Mouse (Mus musculus): ENCODE results near the gene Immp2l.
"Not testable (repeated sequence)": the region's sequence is repeated elsewhere in the genome, so short reads cannot be mapped to it uniquely, and the experiment has no call there.

The Immp2l gene

GRCm38 (mm10) chr12:41023511-41024421 is at the start of gene Immp2l:
Immp2l (plus strand) TSS chr12:41024090.
- peak; percentile 95 for DNase-seq (ENCODE audit: low read depth, low spot score)

GRCm38 (mm10) chr12:40978719-40979500 is 45.0 kb upstream of the Immp2l start:
- peak; percentile 22 for DNase-seq (ENCODE audit: low read depth, low spot score)

GRCm38 (mm10) chr12:40979716-40980115 is 44.2 kb upstream of the Immp2l start:
- peak; percentile 63 for DNase-seq (ENCODE audit: low read depth, low spot score)

GRCm38 (mm10) chr12:40980160-40980559 is 43.7 kb upstream of the Immp2l start:
- DNase-seq (ENCODE audit: low read depth, low spot score), result no peak

GRCm38 (mm10) chr12:40983021-40983420 is 40.9 kb upstream of the Immp2l start:
- DNase-seq (ENCODE audit: low read depth, low spot score), result no peak

- no peak for DNase-seq (ENCODE audit: low read depth, low spot score)
Measured at GRCm38 (mm10) chr12:40984735-40985134, 39.2 kb upstream of the Immp2l start.

GRCm38 (mm10) chr12:40985791-40986190 is 38.1 kb upstream of the Immp2l start:
- no peak for DNase-seq (ENCODE audit: low read depth, low spot score)

GRCm38 (mm10) chr12:40988311-40989065 is 35.4 kb upstream of the Immp2l start:
- DNase-seq (ENCODE audit: low read depth, low spot score), result no peak

- peak; percentile 19 for DNase-seq (ENCODE audit: low read depth, low spot score)
Measured at GRCm38 (mm10) chr12:40991647-40992046, 32.2 kb upstream of the Immp2l start.

- DNase-seq (ENCODE audit: low read depth, low spot score), result not testable (repeated sequence)
Measured at GRCm38 (mm10) chr12:40992237-40992636, 31.7 kb upstream of the Immp2l start.

- DNase-seq (ENCODE audit: low read depth, low spot score), result no peak
Measured at GRCm38 (mm10) chr12:40994846-40995245, 29.0 kb upstream of the Immp2l start.

- DNase-seq (ENCODE audit: low read depth, low spot score), result no peak
Measured at GRCm38 (mm10) chr12:40995618-40996370, 28.1 kb upstream of the Immp2l start.

GRCm38 (mm10) chr12:41022516-41022915 is 1.4 kb upstream of the Immp2l start:
- peak; percentile 69 for DNase-seq (ENCODE audit: low read depth, low spot score)

- DNase-seq (ENCODE audit: low read depth, low spot score), result no peak
Measured at GRCm38 (mm10) chr12:41024512-41024911, 622 bp downstream of the Immp2l start.

- no peak for DNase-seq (ENCODE audit: low read depth, low spot score)
Measured at GRCm38 (mm10) chr12:41027485-41027884, 3.6 kb downstream of the Immp2l start.

GRCm38 (mm10) chr12:41031119-41031518 is 7.2 kb downstream of the Immp2l start:
- DNase-seq (ENCODE audit: low read depth, low spot score), result no peak

- DNase-seq (ENCODE audit: low read depth, low spot score), result peak; percentile 94
Measured at GRCm38 (mm10) chr12:41033196-41033595, 9.3 kb downstream of the Immp2l start.

GRCm38 (mm10) chr12:41039834-41040233 is 15.9 kb downstream of the Immp2l start:
- DNase-seq (ENCODE audit: low read depth, low spot score), result no peak

- DNase-seq (ENCODE audit: low read depth, low spot score), result no peak
Measured at GRCm38 (mm10) chr12:41041737-41042136, 17.8 kb downstream of the Immp2l start.

GRCm38 (mm10) chr12:41044493-41045132 is 20.7 kb downstream of the Immp2l start:
- DNase-seq (ENCODE audit: low read depth, low spot score), result no peak
